Mouse (Mus musculus) megakaryocyte, embryonic 14.5 days (primary cell): Measurements from ENCODE around the gene Tph1.

Source experiments
- FLI1 ChIP-seq: IDR thresholded peaks from 2 replicates; pipeline ENCODE4 v1.6.1; 2012; ENCODE audit warnings: low read length, inconsistent platforms, mixed read lengths
- GATA1 ChIP-seq: IDR thresholded peaks from 3 replicates; pipeline ENCODE4 v1.6.1; 2012; ENCODE audit warnings: mixed read lengths, low read length, inconsistent platforms, borderline replicate concordance

DNA sequence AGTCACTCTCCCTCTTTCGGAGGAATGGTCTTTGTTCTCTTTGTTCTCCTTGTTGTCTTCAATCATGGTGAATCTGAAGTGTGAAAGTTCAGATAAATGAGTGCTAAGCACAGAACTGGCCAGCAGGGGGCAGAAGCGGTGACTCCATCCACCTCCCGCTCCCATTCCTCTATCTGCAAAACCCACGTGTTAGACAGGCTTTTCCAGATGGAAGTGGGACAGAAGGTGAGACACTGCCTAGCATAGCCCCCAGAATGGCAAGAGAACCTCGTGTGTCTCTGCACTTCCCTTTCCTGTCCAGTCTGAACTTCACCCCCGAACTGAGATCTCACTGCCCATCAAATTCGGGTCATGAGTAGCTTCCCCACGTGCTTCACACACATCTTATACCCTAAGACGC, 7.1 kb downstream of the Tph1 start:
- no peak for TF ChIP-seq GATA1
- TF ChIP-seq FLI1, result no peak
